In the genomic region with DNA sequence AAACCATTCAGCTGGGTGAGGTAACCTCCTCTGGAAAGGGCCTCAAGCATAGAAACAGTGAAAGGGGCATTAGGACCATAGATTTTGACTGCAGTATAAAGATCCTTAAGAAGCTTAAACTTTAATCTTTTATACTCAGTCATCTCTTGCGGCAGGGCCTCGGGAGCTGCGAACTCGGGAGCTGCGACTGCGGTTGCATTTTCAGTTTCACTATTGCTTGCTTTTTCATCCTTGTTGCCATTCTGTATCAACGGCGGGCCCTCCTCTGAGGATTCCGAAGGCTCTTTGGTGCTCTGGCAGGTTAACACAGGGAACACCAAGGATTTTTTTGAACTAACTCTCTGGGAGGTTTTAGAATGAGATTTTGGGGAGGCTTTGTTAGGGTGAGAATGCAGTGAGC, we compare ENCODE assay signal across 28 mouse cellular contexts.
"Had no signal": no experiment of that assay in that cellular context is flagged by ENCODE, and none has a peak within 500 bp of the region (broad histone marks: within the 10 kb centered on the region; RNA-seq: fewer than 3 reads in every experiment).

No protein-coding gene starts in this region.

- DNase-seq: gastrocnemius, postnatal 14 days; gastrocnemius, postnatal 36 days; heart, adult 11 months; heart, adult 2 months; heart, postnatal 14 days; heart, postnatal 36 days; kidney, adult 11 months; kidney, adult 2 months; kidney, adult 9 months; kidney, postnatal 14 days; kidney, postnatal 36 days; layer of hippocampus, adult 9-11 months; layer of hippocampus, postnatal 36 days; left cerebral cortex, postnatal 4 days had no signal

- H3K4me1 ChIP-seq: heart, embryonic 13.5 days; heart, embryonic 15.5 days; hindbrain, embryonic 13.5 days; hindbrain, embryonic 15.5 days; intestine, embryonic 15.5 days; kidney, embryonic 15.5 days; limb, embryonic 13.5 days; liver, embryonic 12.5 days had no signal

- H3K36me3 ChIP-seq: heart, embryonic 13.5 days; heart, embryonic 15.5 days; hindbrain, embryonic 13.5 days; hindbrain, embryonic 15.5 days; intestine, embryonic 15.5 days; kidney, embryonic 15.5 days; limb, embryonic 13.5 days; limb, embryonic 15.5 days; liver, embryonic 12.5 days had no signal

- H3K27ac ChIP-seq: heart, adult 2 months; heart, embryonic 13.5 days; heart, embryonic 15.5 days; hindbrain, embryonic 13.5 days; hindbrain, embryonic 15.5 days; hindbrain, postnatal 0 days; intestine, embryonic 15.5 days; kidney, embryonic 15.5 days; kidney, postnatal 0 days; limb, embryonic 13.5 days; limb, embryonic 15.5 days; liver, embryonic 12.5 days; liver, embryonic 14.5 days had no signal

- H3K4me2 ChIP-seq: heart, embryonic 11.5 days; heart, embryonic 13.5 days; heart, embryonic 15.5 days; hindbrain, embryonic 13.5 days; hindbrain, embryonic 15.5 days; intestine, embryonic 15.5 days; kidney, embryonic 15.5 days; limb, embryonic 13.5 days; limb, embryonic 15.5 days; liver, embryonic 12.5 days had no signal

- H3K9me3 ChIP-seq: heart, embryonic 15.5 days; hindbrain, embryonic 13.5 days; hindbrain, embryonic 15.5 days; intestine, embryonic 15.5 days; kidney, embryonic 15.5 days; limb, embryonic 15.5 days; liver, embryonic 12.5 days had no signal

- H3K27me3 ChIP-seq: heart, embryonic 13.5 days; heart, embryonic 15.5 days; hindbrain, embryonic 13.5 days; hindbrain, embryonic 15.5 days; intestine, embryonic 15.5 days; kidney, embryonic 15.5 days; limb, embryonic 13.5 days; limb, embryonic 15.5 days; liver, embryonic 12.5 days had no signal

- H3K9ac ChIP-seq: heart, embryonic 13.5 days; heart, embryonic 15.5 days; hindbrain, embryonic 13.5 days; hindbrain, embryonic 15.5 days; intestine, embryonic 15.5 days; kidney, embryonic 15.5 days; limb, embryonic 13.5 days; limb, embryonic 15.5 days; liver, embryonic 12.5 days; liver, embryonic 14.5 days had no signal

- H3K4me3 ChIP-seq: heart, adult 2 months; heart, embryonic 13.5 days; heart, embryonic 15.5 days; hindbrain, embryonic 13.5 days; hindbrain, embryonic 15.5 days; intestine, embryonic 15.5 days; kidney, embryonic 15.5 days; limb, embryonic 13.5 days; limb, embryonic 15.5 days; liver, embryonic 12.5 days had no signal

- ATAC-seq: hindbrain, postnatal 0 days; inflammation-experienced regulatory T-cells, adult 6 months; intestine, embryonic 15.5 days; liver, embryonic 12.5 days had no signal
